Mouse (Mus musculus): ENCODE measurements at regions not wholly inside any gene's neighbourhood (a gene's known extent, or its start where the extent isn't known, plus 50 kb on each side); places are given as distances from the start of the nearest gene placed in this dataset.

DNA sequence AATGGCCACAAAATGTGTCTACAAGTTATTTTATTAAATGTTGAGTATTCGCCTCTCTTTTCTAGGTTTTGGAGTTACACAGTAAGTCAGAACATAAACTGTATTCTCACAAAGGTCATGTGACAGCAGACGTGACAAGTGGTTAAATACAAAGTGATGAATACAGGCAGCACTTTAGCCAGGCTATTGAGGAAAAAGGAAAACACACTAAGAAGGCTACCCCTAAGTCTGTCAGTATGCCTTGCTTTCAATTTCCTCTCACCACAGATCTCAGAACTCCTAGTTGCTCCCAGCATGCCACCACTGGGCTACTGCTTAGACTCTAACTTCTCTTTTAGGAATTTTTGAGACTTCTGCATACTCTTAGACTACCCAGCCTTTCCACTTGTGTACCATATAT is 297.9 kb upstream of the Pex5l start:
- in situ Hi-C loops (cut with MboI) = no loop called here

DNA sequence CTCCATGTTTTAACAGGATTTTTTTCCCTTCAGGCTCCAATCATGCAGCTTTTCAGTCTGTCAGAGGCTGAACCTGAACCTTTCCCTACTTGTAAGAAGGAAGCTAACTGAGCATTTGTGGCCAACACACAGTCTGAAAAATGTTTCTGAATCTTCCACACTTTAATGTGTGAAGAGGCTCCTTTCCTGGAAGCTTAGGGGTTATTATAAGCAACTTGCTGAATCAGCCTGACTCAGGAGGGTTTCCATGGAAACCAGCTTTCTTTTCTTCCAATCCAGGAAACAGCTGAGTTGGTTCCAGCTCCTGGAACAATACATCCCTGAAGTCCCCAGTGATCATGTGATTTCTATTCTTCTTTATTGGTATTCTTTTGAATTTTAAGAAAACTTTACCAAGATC is 297.5 kb upstream of the Pex5l start:
- in situ Hi-C loops (cut with MboI) = no loop called here

GRCm38 (mm10) chr3:33416922-33417321 is 273.9 kb upstream of the Pex5l start:
- in situ Hi-C loops (cut with MboI) = no loop called here

DNA sequence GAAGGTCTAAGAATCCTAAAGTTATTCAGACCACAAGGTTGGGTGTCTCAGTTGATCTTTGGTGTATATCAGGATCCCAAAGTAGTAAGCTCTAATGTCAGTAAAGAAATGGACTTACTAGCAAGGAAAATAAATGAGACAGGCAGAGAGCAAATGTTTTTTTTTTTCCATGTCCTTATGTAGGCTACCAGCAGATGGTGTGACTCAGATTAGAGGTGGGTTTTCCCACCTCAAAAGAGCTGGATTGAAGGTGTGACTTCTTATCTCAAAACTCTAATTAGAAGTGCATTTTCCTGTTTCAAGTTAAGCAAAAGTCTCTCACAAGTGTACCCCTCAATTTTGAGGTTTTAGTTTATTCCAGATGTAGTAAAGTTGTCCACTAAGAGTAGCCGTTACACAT is 273.3 kb upstream of the Pex5l start:
- in situ Hi-C loops (cut with MboI) = no loop called here

DNA sequence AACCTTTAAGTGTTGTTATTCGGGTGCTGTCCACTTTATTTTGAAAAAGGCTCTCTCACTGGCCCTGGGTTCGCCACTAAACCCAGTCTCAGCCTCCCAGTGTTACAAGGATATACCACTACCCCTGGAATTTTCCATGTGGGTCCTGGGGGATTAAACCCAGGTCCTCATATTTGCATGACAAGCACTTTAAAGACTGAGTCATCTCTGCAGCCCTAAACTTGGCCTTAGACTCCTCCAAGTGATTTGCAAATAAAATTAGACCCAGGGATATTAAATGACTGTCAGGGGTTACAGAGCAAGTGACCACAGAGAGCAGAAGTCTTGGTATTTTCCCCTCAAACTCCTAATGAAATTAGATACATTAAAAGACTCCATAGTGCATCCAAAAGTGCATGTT is 258.9 kb upstream of the Pex5l start:
- in situ Hi-C loops (cut with MboI) = no loop called here

DNA sequence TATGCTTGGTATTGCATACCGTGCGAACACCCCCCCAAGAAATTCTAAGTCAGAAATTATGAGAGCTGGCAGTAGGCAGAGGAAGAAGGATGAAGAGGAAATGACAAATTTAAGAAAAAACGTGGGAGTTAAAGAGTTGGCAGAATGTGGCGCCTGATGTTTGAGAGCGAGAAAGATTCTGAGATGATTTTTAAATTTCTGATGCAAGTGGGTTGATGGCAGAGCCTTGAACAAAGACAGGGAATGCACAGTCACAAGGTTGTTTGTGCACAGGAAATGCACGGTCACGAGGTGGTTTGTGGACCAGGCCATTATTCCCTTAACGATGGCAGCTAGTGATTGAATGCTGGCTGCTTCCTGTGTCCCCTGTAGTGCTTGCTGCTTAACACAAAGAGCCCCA is 256.3 kb upstream of the Pex5l start:
- in situ Hi-C loops (cut with MboI) = no loop called here

DNA sequence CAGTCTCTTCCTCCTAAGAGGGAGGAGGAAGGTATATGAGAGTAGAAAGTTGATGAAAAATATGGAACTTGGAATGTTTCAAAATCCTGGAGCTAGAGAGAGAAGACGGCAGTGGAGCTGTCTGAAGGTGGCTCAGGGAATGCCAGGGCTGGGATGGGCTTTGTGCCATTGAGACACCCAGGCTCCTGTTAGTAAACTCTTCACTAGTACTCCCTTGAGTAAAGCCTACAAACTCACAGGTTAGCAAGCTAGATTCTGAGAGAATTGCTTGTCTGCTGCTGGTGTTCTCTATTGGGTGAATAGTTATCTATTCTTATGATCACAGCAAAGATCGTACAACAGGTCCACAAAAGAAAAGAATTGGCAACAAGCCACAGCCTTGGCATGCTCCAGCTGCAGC is 255.3 kb upstream of the Pex5l start:
- in situ Hi-C loops (cut with MboI) = no loop called here

- in situ Hi-C loops (cut with MboI) = no loop called here
These were observed 254.2 kb upstream of the Pex5l start for GRCm38 (mm10) chr3:33397217-33397616.

- in situ Hi-C loops (cut with MboI) = no loop called here
These were observed 249.4 kb upstream of the Pex5l start for GRCm38 (mm10) chr3:33392541-33392822.

- in situ Hi-C loops (cut with MboI) = no loop called here
These were observed 248.9 kb upstream of the Pex5l start for GRCm38 (mm10) chr3:33391765-33392540.

- in situ Hi-C loops (cut with MboI) = no loop called here
These were observed 245.1 kb upstream of the Pex5l start for GRCm38 (mm10) chr3:33388171-33388570.

GRCm38 (mm10) chr3:33383622-33384021 is 240.6 kb upstream of the Pex5l start:
- in situ Hi-C loops (cut with MboI) = no loop called here

DNA sequence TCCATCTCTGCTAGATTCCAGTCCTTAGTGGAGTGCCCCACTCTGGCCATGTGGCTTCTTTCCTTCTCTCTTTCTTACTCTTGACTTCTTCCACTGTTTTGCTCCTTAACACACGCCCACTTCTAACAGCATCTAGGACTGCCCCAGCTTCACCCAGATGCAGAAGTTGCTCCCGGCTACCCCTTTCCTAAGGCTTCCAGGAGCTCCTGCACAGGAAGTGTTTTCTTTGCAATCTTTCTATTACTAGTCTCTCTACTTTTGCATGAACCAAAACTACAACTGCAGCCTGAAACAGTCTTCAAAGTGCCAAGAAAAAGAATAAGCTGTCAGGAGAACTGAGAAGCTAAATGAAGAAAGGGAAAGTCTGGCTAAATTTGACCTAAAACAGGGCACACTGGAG is 236.6 kb upstream of the Pex5l start:
- in situ Hi-C loops (cut with MboI) = no loop called here

GRCm38 (mm10) chr3:33375161-33375560 is 232.1 kb upstream of the Pex5l start:
- in situ Hi-C loops (cut with MboI) = no loop called here

- in situ Hi-C loops (cut with MboI) = no loop called here
These were observed 229.8 kb upstream of the Pex5l start for GRCm38 (mm10) chr3:33372806-33373205.

- in situ Hi-C loops (cut with MboI) = no loop called here
These were observed 220.5 kb upstream of the Pex5l start for GRCm38 (mm10) chr3:33363521-33363920.

GRCm38 (mm10) chr3:33360030-33360429 is 217.0 kb upstream of the Pex5l start:
- in situ Hi-C loops (cut with MboI) = no loop called here

DNA sequence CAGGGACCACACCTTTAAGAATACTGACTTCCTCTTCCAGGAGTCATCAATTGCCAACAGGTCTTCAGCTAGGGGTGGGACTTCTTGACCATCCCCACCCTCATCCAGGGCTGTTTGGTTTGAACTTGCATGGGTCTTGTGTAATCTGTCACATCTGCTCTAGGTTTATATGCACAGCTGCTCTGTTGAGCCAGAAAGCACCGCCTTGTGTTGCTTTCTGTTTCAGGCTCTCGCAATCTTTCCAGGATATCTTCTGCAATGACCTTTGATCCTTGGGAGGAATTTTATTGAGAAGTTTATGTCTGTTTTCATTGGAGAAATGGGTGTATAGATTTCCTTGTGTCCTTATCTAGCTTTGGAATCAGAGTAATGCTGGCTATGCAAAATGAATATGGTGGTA is 210.8 kb upstream of the Pex5l start:
- in situ Hi-C loops (cut with MboI) = no loop called here

DNA sequence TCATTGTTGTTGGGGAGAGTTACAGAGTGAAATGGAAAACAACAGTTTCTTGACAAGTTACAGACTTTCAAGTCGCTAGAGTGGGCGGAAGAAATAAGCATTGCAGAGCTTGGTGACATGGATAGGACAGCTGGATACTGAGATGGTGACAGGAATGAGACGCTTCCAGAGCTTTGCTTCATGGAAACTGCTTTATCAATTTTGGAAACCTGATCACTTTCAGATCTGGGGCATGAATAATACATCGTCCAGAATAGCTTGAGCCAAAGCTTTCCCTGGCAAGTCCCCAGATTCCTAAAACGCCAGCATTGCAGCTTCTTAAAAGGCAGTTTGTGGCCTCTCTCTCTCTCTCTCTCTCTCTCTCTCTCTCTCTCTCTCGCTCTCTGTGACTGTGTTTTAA is 207.9 kb upstream of the Pex5l start:
- in situ Hi-C loops (cut with MboI) = no loop called here

DNA sequence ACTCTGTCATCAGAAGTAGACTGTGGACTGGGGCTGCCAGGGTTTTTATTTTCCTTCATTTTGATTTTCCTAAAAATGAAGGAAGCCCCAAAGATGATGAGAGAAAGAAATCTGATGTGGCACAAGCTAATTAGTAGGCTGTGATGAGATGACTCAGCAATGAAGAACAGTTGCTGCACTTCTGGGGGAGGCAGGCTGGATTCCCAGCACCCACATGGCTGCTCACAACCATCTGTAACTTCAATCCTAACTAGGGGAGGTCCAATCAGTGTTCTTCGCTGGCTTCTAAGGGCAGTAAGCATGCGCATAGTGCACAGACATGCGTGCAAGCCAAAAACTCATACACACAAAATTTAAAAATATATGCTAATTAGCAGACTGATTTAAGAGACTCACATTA is 191.0 kb upstream of the Pex5l start:
- in situ Hi-C loops (cut with MboI) = no loop called here

DNA sequence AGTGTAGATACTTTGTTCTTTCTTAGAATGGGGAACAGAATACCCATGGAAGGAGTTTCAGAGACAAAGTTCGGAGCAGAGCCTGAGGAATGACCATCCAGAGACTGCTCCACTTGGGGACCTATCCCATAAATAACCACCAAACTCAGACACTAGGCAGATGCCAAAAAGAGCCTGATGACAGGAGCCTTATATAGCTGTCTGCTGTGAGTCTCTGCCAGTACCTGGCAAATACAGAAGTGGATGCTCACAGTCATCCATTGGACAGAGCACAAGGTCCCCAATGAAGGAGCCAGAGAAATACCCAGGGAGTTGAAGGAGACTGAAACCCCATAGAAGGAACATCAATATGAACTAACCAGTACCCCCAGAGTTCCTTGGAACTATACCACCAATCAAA is 174.6 kb upstream of the Pex5l start:
- in situ Hi-C loops (cut with MboI) = loop anchor here (25.0 kb wide), 1 partner anchor 470 kb away; the partner anchor contains the start of gene Ttc14

DNA sequence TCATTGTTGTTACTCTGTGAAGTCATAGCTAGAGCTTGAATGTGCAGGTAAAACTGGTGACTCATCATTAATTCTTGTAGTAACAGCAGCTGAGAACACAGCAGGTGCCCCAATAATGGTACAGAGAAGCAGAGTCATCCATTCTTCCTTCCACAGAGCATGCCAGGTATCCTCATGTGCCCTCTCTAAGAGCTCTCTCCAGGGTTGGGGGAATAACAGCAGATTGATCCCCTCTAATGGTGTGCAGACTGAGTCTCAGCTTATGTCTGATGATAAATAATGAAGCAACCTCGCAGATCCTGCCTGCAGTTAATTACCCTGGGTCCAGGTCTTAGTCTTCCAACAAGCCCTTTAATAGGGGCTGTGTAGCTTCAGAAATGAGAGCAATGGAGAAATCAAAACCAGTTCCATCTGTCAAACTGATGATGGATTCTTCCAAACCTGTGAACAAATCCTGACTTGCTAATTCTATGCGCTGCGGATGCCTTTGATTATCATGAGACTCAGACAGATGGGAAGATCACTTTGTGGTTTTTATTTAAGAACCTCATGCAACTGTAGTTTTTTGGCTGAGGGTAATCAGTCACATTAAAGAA is 169.3 kb upstream of the Pex5l start:
- in situ Hi-C loops (cut with MboI) = loop anchor here (25.0 kb wide), 1 partner anchor 475 kb away; the partner anchor contains the start of gene Ttc14

- in situ Hi-C loops (cut with MboI) = loop anchor here (25.0 kb wide), 1 partner anchor 479 kb away; the partner anchor contains the start of gene Ttc14
These were observed 165.2 kb upstream of the Pex5l start for GRCm38 (mm10) chr3:33308212-33308611.

GRCm38 (mm10) chr3:33306169-33306568 is 163.1 kb upstream of the Pex5l start:
- in situ Hi-C loops (cut with MboI) = loop anchor here (25.0 kb wide), 1 partner anchor 481 kb away; the partner anchor contains the start of gene Ttc14

Measured in mature B cell (primary cell).